Mouse (Mus musculus) monocyte, adult 5-6 weeks (primary cell): ENCODE measurements at regions not wholly inside any gene's neighbourhood (a gene's known extent, or its start where the extent isn't known, plus 50 kb on each side); places are given as distances from the start of the nearest gene placed in this dataset.

Experiments
- ATAC-seq: fragments of 153-309, 156-312 bp; replicated peaks from 2 replicates; pipeline ENCODE4 v1.8.0; 2017; ENCODE audit warnings: mild to moderate bottlenecking; ENCODE audit not compliant: low TSS enrichment, insufficient number of reproducible peaks, severe bottlenecking, poor library complexity, low FRiP score

DNA sequence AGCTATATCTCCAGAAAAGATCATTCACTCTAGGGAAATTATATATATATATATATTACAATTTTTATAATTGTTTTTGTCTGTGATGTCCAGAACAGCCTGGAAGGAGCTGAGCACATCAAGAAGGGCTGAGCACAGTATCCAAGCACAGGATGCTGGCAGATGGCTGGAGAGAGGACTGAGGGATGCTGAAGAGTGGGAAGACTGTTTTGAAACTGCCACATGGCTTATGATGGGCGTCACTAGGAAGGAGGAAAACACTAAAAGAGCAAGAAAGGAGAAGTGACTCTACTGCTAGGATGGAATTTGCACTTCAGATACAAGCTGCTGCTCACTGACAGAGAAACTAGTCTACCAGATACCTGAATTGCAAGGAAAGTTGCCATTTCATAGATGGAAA, 50.4 kb upstream of the Atg10 start:
- no peak for ATAC-seq

- no peak for ATAC-seq
These were observed 50.8 kb upstream of the Atg10 start for GRCm38 (mm10) chr13:91274615-91275014.

- no peak for ATAC-seq
These were observed 55.7 kb upstream of the Atg10 start for GRCm38 (mm10) chr13:91279487-91279886.

DNA sequence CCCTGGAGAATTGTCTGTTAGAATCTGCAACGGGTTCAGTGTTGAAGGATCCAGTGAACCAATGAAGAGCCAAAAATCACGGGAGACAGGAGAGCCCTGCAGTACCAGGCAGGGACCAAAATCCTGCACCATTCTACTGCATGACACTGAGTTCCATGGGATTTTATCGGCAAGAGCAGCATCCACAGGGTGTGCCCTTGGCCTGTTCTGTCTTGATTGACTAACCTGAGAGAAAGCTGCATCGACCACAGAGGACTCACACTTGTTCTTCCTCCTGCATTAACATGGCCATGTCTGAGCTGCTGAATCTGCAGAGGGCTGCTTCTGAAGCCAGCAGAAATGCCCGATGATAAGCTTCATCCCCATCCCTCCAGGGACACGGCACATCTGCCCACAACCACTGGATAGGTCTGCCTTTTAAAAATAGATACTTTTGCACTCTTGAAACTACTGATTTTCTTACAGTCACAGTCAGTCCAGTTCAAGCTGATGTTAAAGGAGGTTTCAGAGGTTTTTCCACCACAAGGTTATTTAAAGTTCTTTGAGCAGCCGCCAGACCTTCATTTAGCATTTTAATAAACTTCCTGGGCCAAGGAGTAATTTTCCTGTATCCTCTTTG, 71.9 kb upstream of the Atg10 start:
- ATAC-seq = no peak

- no peak for ATAC-seq
These were observed 72.9 kb upstream of the Atg10 start for GRCm38 (mm10) chr13:91296521-91297160.

- no peak for ATAC-seq
These were observed 78.1 kb upstream of the Atg10 start for GRCm38 (mm10) chr13:91301849-91302248.

DNA sequence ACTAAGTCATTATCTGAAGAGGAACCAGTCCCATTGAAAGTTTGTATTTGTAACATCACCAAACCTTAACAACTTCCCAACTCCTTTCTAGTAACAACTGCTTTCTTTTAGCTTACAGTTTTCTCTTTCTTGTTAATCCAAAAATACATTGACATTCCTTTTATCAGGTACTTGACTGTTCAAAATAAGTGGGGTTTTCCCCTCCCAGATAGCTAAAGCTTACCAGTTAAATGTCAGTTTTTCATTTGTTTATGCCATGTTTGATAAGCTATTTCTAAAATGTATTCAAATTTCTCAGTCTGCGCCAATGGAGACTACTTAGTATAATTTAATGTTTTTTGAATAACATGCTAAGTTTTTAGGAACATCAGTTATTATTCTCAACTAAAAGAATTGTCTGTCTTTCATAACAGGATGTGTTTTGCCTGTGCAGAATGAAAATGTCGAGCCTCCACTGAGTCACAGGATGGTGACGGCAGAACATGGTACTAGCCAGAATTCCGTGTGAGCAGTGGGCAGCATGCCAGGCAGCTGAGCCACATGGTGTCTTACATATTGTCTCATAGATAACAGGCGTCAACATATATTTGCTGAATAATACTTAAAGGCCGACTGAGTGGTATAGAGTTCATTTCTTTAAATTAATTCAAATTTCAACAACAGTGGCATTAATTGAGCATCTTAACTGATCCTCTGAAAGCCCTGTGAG, 82.1 kb upstream of the Atg10 start:
- no peak for ATAC-seq

- ATAC-seq = no peak
These were observed 82.8 kb upstream of the Atg10 start for GRCm38 (mm10) chr13:91306545-91306944.

DNA sequence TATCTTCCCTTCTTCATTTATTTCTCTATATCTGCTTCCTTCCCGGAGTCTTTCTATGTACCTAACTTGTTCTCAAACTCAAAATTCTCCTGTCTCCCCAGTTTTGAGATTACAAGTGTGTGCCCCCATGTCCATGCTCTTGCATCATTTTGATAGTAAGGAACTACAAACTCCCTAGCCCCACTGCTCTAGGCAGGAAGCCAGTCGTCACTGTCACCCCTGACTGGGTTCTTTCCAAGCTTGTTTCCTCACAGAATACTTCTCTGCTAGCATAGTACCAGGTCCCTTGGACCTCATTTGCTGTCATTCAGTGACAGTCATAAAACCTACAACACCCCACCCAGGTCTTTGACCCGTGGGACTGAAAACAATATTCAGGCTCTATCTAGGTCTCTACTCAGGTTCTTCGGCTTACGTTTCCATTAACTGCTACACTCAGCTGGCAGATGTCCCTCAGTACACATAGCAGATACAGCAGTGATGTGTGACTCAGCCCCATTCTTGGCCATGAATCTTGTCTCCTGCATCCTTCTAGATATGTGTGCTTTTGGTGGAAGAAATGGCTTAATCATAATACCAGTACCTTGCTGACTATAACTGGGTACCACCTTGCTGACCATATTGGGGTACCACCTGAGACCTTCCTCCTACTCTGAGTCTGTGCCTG, 89.3 kb upstream of the Atg10 start:
- ATAC-seq = no peak

DNA sequence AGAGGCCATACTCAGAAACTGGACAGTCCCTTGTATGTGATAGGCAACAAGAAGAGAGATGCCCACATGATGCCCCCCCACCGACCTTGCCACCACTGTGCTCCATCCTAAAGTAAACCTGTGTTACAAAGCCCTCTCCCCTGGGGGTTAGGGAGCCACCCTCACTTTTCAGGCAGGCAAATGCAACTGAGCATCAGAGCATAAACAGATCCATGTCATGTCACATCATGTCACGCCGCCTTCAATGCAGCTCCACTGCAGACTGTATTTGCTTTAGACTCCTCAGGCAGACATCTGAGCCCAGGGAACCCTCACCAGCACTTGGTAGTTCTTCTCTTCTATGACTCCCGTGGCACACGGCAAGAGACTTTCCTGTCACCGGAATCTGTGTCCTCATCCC, 98.6 kb upstream of the Atg10 start:
- ATAC-seq = no peak

DNA sequence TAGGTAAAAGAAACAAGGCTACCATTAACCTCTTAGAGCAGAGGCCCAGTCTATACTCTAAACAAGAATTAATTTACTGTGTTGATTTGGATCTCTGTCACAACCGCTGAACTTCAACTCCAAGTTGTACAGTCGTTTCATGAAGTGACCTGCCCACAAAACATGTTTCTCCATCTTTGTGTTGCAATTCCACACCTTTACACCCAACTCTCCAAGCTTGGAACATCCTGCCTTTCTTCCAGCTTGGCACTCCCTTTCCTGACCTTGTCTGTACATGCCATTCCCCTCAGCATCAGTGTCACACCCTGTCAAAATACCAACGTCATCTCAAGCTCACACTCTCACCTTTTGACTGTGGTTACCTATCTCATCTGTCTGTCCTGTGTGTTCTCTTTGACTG, 103.1 kb upstream of the Atg10 start:
- no peak for ATAC-seq

- ATAC-seq = no peak
These were observed 110.5 kb upstream of the Atg10 start for GRCm38 (mm10) chr13:91334283-91334682.

GRCm38 (mm10) chr13:91344139-91344538, 115.9 kb upstream of the Ssbp2 start:
- ATAC-seq = no peak

GRCm38 (mm10) chr13:91348489-91349083, 111.5 kb upstream of the Ssbp2 start:
- ATAC-seq = no peak

GRCm38 (mm10) chr13:91352311-91352710, 107.8 kb upstream of the Ssbp2 start:
- no peak for ATAC-seq

DNA sequence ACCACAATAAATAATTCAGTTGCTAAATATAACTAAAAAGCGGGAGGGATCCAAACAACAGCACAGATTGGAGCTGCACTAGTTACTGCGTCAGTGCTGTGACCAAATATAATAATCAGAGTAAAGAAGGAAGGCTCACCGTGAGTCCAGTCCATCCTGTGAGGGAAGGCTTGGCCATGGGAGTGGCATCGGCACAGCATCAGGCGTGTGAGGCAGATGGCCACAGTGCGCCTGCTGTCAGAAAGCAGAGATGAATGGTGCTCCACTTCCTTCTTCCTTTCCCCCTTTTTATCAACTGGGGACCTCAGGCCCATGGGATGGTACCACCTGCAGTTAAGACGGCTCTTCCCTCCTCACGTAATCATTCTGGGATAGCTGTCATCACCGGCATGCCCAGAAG, 103.6 kb upstream of the Ssbp2 start:
- no peak for ATAC-seq

DNA sequence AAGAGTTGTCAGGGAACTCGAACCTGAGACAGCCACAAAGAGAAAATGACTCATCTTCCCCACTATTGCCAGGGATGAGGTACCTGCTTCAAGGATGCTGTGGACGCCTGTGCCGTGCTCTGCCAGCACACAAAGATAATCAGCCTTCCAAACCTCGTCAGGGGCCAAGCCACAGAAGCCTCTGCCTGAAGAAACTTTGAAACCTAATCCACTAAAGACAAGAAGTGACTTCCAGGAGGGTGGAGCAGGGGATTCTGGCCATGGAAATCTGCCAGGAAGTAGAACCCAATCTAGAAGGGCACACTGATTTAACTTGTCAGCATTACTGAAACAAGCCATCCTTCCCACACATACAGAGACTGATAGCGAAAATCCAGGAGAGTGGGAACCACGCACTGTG, 100.0 kb upstream of the Ssbp2 start:
- no peak for ATAC-seq

- ATAC-seq = no peak
These were observed 94.7 kb upstream of the Ssbp2 start for GRCm38 (mm10) chr13:91365270-91365952.

- no peak for ATAC-seq
These were observed 93.5 kb upstream of the Ssbp2 start for GRCm38 (mm10) chr13:91366540-91366939.
